Mouse (Mus musculus) lung, postnatal 0 days (tissue): ENCODE data around the gene Agbl1.

ENCODE experiments used
- CTCF ChIP-seq: IDR thresholded peaks from 2 replicates; pipeline ENCODE4 v1.5.1; 2016; ENCODE audit warnings: antibody characterized with exemption, mild to moderate bottlenecking
- EP300 ChIP-seq: IDR thresholded peaks from 2 replicates; pipeline ENCODE4 v1.6.1; 2016; ENCODE audit warnings: antibody characterized with exemption, mild to moderate bottlenecking, control low read depth

DNA sequence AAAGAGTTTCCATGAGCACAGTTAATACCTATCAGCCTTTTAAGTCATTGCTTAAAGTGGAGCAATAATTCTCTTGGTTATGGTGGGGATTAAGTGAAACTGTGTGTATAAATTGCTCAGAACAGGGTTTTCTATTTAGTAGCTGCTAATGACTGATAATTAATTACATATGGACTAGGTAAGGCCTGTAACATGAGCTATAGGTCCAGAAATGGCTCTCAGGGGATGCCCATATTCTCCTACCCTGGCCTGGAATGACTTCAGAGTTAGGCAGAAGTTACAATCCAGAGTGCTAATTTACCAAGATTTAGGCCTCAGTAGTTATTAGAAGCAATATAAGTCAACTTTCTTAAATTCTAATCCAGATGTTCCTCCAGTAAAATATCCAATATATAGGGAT is 317.6 kb downstream of the Agbl1 start:
- TF ChIP-seq EP300, result no peak
- TF ChIP-seq CTCF, result no peak
